Mouse (Mus musculus) right cerebral cortex, adult 2 months (tissue): ENCODE data around the gene Mb.
"Not testable (repeated sequence)": the region's sequence is repeated elsewhere in the genome, so short reads cannot be mapped to it uniquely, and the experiment has no call there.

Experiments used
- DNase-seq, 2 experiments: peaks; one replicate each; pipeline ENCODE4 v3.0.0; 2021 to 2022; ENCODE audit warnings: low spot score in 2 of 2

Mb gene

DNA sequence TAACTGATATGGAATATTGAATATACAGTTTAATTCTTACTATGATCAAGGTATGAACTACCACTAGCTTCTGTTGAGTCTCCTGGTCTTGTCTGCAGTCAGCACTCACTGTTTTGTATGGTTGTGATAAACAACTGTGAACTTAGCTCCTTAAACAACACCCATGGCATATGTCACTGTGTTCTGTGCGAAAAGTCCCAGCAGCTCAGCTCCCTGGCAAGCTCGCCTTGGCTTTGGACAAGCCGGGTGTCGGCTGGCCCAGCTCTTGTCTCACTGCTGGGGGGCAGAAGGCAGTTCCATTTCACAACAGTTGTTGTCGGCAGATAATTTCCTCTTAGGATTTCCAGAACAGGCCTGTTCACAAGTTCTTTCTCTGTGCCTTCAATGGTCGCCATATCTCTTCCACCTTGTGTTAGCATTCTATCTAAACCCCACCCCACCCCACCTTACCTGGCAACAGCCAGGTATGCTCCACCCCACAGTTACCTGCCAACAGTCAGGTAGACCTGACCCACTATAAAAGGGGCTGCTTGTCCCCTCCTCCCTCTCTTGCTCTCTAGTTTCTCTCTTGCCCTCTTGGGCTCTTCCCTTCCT lies 14.9 kb upstream of the Mb start:
- no peak for DNase-seq

- no peak for DNase-seq
Observed at GRCm38 (mm10) chr15:77062746-77063145, 12.3 kb upstream of the Mb start.

DNA sequence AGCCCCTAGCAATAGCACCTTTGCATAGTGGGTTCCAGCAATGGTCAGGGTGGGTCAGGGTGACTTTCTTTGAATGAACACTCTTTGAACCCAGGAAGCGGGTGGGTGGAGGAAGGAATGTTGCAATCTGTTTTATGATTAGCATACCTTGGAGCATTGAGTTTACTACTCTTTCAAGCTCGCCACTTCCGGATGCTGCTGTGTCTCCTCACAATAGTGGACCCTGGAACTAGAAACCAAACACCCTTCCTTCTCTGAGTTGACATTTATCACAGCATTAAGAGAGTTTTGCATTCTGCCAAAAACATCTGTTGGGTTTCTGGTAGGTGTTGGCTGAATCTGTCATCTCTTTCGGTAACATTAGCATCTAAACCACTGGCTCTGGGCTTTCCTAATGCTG lies 8.9 kb upstream of the Mb start:
- not testable (repeated sequence) for DNase-seq

- DNase-seq = no peak
Observed at GRCm38 (mm10) chr15:77058566-77058965, 8.1 kb upstream of the Mb start.

DNA sequence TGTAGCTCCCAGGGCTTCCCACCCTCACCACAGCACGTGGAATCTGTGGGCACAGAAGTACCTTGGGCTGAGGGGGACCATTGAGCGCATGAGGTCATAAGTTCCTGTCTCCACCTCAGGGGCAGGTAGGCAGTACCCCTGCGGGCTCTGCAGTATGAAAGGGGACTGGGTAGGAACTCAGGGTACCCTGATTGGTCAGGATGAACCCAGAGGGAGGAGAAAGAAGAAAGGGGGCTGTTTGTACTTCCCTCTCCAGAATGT lies 6.3 kb upstream of the Mb start:
- DNase-seq = no peak

DNA sequence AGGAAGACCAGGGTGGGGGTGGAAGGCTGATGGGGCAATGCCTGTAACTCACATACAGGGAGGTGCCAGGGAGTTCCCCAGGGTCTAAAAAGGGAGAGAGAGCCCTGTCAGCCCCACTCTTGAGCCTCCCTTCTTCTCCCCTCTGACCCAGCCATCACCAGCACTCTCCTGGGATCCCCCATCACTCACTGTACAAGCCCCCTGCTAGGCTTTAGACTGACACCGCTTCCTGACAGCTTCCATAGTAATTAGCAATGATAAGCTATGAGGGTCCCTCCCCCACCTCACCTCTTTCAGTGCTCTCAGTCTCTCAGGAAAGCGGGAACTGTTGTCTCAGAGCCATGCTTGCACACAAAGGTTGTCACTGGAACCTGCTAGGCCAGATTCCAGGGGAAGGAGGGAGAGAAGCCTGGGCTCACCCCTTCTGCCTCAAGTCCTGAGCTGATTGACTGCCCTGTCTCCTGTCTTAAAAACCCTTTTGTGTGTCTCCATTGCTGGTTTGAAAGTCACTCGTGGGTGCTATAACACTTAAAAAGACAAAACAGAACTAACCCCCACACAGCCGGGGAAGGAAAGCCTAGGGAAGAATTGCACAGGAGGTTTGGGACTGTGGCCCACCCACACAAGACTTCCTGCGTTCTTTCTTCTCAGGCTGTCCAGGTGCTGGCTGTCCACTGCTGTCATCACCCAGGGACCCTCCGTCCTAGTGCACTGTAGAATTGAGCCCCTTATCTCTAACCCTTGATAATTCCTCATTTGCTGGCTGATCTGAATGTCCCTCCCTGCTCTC lies 5.7 kb upstream of the Mb start:
- no peak for DNase-seq

DNA sequence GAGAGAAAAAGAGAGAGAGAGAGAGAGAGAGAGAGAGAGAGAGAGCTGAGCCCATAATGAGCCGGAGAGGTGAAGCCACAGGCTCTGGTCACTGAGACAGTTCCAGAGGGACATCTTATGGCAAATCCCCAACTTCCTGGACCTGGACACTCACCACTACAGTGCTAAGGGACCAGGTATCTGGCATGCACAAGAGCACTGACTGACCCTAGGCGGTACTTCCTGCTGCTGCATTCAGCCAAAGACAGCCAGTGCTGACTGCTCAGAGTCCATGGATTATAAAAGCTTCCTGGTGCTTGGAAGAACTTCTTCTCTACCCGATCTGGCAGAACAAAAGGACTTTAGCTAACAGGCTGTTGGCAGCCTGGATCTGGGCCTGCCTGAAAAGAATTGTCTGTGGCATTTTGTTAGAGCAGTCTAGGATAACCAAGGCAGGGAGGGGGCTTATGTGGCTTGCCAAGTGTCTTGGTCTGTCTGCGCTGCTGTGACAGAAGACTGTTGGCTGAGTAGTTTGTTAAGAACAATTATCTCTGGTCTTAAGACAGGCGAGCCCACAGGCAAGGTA lies 4.2 kb upstream of the Mb start:
- no peak for DNase-seq

GRCm38 (mm10) chr15:77053021-77053420 lies 2.6 kb upstream of the Mb start:
- no peak for DNase-seq

DNA sequence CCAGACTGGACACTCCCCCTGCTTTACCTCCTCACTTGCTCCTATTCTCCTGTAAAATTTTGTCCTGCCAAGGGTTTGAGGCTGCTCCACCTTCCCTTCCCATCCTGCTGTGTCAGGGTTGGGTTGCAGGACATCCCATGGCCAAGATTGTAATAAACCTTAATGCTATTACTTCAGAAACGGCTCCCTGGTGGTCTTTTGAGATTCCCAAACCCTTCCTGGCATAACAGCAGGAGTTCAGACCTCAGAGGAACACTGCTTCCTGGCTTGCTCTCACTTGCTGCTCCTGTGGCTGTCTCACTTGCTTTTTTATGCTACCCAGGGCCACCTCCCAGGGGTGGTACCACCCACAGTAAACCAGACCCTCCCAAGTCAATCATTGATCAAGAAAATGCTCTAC lies 1.7 kb upstream of the Mb start:
- no peak for DNase-seq

DNA sequence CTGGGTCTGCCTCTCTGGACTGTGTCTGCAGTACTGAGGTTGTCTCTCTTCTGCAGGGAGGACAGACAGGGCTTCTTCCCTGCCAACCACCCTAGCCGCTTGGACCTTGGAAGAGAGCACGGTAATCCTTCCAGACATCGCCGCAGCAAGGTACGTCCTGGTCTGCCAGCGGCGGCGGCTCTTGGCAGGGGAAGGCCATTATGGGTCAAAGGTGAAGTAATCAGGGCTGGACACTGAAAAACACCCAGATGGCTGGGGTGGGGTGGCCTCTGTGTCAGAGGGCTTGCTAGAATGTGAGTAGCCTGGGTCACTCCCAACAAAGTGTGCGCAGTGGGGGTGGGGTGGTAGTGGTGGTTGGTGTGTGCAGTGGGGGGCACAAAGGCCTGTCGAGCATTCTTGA lies 4.9 kb downstream of the Mb start:
- no peak for DNase-seq

- no peak for DNase-seq
Observed at GRCm38 (mm10) chr15:77044597-77045320, 5.7 kb downstream of the Mb start, which contains the start of gene Apol6. Gene Apol6, plus strand, starts transcription at chr15:77044729.

DNA sequence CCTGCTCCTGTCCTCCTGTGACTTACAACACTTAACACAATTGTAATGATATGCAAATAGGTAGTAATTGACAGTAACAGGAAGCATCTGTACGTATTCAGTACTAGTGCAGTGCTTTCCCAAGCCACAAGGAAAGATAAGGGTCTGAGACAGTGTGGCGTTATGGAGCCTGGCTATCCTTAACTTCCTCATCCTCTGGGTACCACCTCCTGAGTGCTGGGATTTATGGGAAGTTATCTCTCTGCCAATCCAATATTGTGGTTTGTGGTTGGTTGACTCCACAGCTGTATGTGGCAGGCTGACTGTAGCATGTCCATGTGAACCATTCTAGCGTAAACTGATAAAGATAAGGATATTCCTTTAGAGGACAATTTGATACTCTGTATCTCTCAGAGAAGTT lies 9.7 kb downstream of the Mb start:
- DNase-seq = no peak

GRCm38 (mm10) chr15:77039211-77039700 lies 11.2 kb downstream of the Mb start:
- DNase-seq = no peak

- DNase-seq = peak in 1 of 2 experiments; percentile 23
Observed at GRCm38 (mm10) chr15:77037278-77038161, 12.9 kb downstream of the Mb start.

DNA sequence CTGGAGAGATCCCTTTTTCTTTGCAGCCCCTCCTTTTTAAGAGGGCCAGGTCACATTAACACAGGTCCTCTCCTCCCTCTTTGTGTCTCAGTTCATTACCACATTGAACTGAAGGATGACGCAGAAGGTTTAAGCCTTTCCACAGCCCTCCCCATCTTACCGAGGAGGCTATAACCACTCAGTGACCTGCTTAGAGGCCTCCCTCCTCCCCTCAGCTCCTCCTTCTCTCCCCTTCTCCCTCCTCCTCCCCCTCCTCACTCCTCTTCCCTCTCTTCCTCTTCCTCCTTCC lies 13.5 kb downstream of the Mb start:
- DNase-seq = no peak

GRCm38 (mm10) chr15:77036320-77036988 lies 14.0 kb downstream of the Mb start:
- no peak for DNase-seq

DNA sequence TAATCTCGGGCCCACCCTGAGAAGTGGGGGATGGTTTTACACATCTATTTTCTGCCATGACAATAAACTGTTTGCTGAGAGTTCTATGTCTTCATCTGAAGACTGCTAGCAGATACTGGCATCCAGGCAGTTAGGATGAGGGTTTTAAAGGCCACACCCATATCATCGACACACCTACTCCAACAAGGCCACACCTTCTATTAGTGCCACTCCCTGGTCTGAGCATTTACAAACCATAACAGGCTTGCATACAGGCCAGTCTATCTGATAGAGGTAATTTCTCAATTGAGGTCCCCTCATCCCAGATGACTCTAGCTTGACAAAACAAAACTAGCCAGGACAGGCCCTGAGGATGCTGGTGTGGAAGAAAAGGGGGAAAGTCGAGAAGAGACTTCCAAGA lies 14.8 kb downstream of the Mb start:
- DNase-seq = no peak

DNA sequence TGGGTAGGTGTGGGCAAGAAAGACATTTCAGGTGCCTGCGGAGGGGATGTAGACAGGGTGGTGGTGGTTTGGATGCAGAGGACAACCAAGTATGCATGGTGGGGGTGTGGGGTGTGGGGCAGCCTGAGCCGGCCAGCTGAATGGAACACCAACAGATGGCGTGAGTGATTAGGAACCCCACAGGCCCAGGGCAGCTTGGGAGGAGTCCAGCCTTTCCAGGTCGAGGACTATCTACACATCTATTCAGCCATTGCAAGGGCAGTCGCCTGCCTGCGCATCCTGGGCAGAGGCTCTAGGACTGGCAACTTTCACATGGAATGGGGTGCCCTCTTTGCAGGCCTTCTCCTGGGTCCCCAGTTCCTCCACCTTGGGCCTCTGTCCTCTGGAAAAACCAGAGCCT lies 15.9 kb downstream of the Mb start:
- DNase-seq = no peak

GRCm38 (mm10) chr15:77031271-77031670 lies 19.2 kb downstream of the Mb start:
- no peak for DNase-seq

DNA sequence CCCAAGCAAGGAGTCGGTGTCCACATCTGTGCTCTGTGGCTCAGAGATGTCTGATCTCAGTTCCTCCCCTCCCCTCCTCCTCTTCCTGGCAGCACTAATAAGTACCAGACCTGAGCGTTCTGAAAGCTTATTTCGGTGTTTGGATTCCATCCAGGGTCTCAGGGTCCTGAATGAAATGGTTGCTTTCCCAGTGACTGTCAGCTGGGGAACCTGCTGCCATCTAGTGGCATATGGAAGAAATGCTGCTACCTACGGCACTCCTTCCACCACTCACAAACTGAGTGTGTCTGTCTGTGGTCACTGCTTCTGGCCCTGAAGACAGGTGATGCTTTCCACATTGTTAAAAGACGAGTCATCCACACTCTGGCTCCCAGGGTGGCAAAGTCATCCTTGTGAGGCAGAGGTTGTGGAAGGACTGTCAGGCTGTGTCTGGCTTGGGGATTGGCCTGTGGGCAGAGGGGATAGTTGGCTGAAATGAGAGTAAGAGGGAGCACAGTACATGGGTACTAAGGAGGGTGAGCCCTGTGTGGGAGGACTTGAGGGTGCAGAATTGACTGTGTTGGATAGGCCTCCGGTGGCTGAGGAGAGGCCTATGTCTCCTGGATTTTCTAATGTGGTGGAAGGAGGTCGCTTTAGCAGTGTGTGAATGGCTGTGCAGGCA lies 21.0 kb downstream of the Mb start:
- DNase-seq = peak; percentile 67 to 71

DNA sequence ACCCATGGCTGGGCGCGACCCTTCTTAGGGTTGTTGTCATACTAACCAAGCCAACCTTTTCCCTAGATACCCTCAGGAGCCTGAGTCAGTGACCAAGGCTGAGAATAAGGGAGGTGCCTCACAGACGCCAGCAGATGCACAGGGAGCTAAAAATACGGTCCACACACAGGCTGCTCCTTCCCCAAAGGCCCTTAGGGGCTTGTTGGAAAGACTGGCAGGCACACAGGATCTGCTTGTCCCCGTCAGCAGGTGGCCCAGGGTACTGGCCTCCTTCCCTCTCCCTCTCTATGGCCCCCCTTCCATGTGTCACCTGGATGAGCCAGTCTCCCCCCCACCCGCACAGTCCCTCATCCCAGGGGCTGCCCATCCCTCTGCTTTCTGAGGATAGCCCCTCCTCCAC lies 22.8 kb downstream of the Mb start:
- no peak for DNase-seq
